Mouse (Mus musculus) myocyte (in vitro differentiated cells): ENCODE results near the gene Nod2. TPM values are rescaled to one million over a fixed set of nuclear protein-coding genes. Genes with fewer than 3 reads are reported as not detected.

Source experiments
- H3K27me3 ChIP-seq: one replicate; pipeline ENCODE4 v1.6.1; 2011; ENCODE audit not compliant: control insufficient read depth, insufficient read depth, insufficient read length
- H3K36me3 ChIP-seq: one replicate; pipeline ENCODE4 v1.6.1; 2011; ENCODE audit not compliant: control insufficient read depth, insufficient read depth
- H3K4me2 ChIP-seq: one replicate; pipeline ENCODE4 v1.6.1; 2011; ENCODE audit warnings: low read depth, control low read depth
- H3K4me3 ChIP-seq: one replicate; pipeline ENCODE4 v1.5.1; 2011; ENCODE audit warnings: mild to moderate bottlenecking, control low read depth, moderate library complexity
- H3K79me2 ChIP-seq: one replicate; pipeline ENCODE4 v1.6.1; 2011; ENCODE audit not compliant: control insufficient read depth, insufficient read depth
- H3ac ChIP-seq: one replicate; pipeline ENCODE4 v1.6.1; 2011; ENCODE audit not compliant: control insufficient read depth, insufficient read length
- CEBPB ChIP-seq: IDR thresholded peaks from 2 replicates; pipeline ENCODE4 v1.6.1; 2011; ENCODE audit warnings: mild to moderate bottlenecking, moderate library complexity; ENCODE audit not compliant: poor library complexity, insufficient read depth, severe bottlenecking
- E2F4 ChIP-seq: IDR thresholded peaks from one replicate; pipeline ENCODE4 v1.6.1; 2011; ENCODE audit warnings: mild to moderate bottlenecking, control low read depth, moderate library complexity; ENCODE audit not compliant: insufficient read depth
- MAX ChIP-seq: IDR thresholded peaks from one replicate; pipeline ENCODE4 v1.6.1; 2011; ENCODE audit warnings: low read depth, mild to moderate bottlenecking, control low read depth
- MYOD1 ChIP-seq, 3 experiments: IDR thresholded peaks; one replicate each; pipeline ENCODE4 v1.6.1; 2011; ENCODE audit warnings: control low read depth in 2 of 3, low read depth in 2 of 3, mild to moderate bottlenecking in 2 of 3, moderate library complexity in 1 of 3; ENCODE audit not compliant: insufficient read length in 2 of 3, control insufficient read depth in 1 of 3
- MYOG ChIP-seq, 3 experiments: IDR thresholded peaks; one replicate each; pipeline ENCODE4 v1.6.1; 2011; ENCODE audit warnings: control low read depth in 2 of 3, low read depth in 2 of 3, mild to moderate bottlenecking in 2 of 3; ENCODE audit not compliant: insufficient read length in 2 of 3, control insufficient read depth in 1 of 3, insufficient read depth in 1 of 3
- POLR2A ChIP-seq: IDR thresholded peaks from one replicate; pipeline ENCODE4 v1.6.1; 2011; ENCODE audit warnings: low read depth, mild to moderate bottlenecking, control low read depth, moderate library complexity; ENCODE audit not compliant: insufficient read length
- POLR2AphosphoS2 ChIP-seq: IDR thresholded peaks from one replicate; pipeline ENCODE4 v1.6.1; 2011; ENCODE audit warnings: low read depth, control low read depth; ENCODE audit not compliant: insufficient read length
- REST ChIP-seq: IDR thresholded peaks from one replicate; pipeline ENCODE4 v1.6.1; 2011; ENCODE audit warnings: mild to moderate bottlenecking, control low read depth, moderate library complexity; ENCODE audit not compliant: insufficient read depth, insufficient read length
- SRF ChIP-seq: IDR thresholded peaks from one replicate; pipeline ENCODE4 v1.6.1; 2011; ENCODE audit warnings: low read depth; ENCODE audit not compliant: control insufficient read depth, insufficient read length
- TCF12 ChIP-seq: IDR thresholded peaks from one replicate; pipeline ENCODE4 v1.6.1; 2011; ENCODE audit warnings: mild to moderate bottlenecking, control low read depth; ENCODE audit not compliant: poor library complexity, insufficient read depth, severe bottlenecking
- TCF3 ChIP-seq: IDR thresholded peaks from one replicate; pipeline ENCODE4 v1.6.1; 2011; ENCODE audit warnings: low read depth, control low read depth; ENCODE audit not compliant: insufficient read length
- USF1 ChIP-seq: IDR thresholded peaks from one replicate; pipeline ENCODE4 v1.6.1; 2011; ENCODE audit warnings: low read depth, mild to moderate bottlenecking, control low read depth, moderate library complexity
- polyA plus RNA-seq: library from polyadenylated mRNA; unstranded; fragments of >200 nt; fragmentation: generic; extraction: Trizol; gene quantifications from one replicate; pipeline ENCODE4 v1.2.1, GENCODE M21; 2012; ENCODE audit warnings: missing spikeins

Nod2 gene
- polyA plus RNA-seq, 1 experiment, result 1.6 TPM

GRCm38 (mm10) chr8:88664121-88664520 is 17.0 kb downstream of the Nod2 start:
- Histone ChIP-seq H3K36me3 (no peaks in the 10 kb centered on the region), H3ac (no peak overlapping the region), H3K4me3 (no peak overlapping the region), H3K27me3 (no peaks in the 10 kb centered on the region), H3K79me2 (no peaks in the 10 kb centered on the region), H3K4me2 (no peak overlapping the region)
- no peak for TF ChIP-seq MYOD1 (IDR thresholded peaks at IDR 0.05; ENCODE audit: control insufficient read depth in 1 of 3, insufficient read length in 2 of 3, low read depth in 2 of 3)
- TF ChIP-seq TCF12, result no peak
- no peak for TF ChIP-seq MYOG (IDR thresholded peaks at IDR 0.05; ENCODE audit: control insufficient read depth in 1 of 3, insufficient read depth in 1 of 3, insufficient read length in 2 of 3, low read depth in 2 of 3)
- TF ChIP-seq CEBPB, result no peak

GRCm38 (mm10) chr8:88664947-88665346 is 17.8 kb downstream of the Nod2 start:
- no peaks in the 10 kb centered on the region for H3K36me3 ChIP-seq
- H3K79me2 ChIP-seq, result no peaks in the 10 kb centered on the region
- H3ac ChIP-seq, result no peak overlapping the region
- TF ChIP-seq CEBPB (no peak), MYOD1 (IDR thresholded peaks at IDR 0.05; ENCODE audit: control insufficient read depth in 1 of 3, insufficient read length in 2 of 3, low read depth in 2 of 3) (no peak), MYOG (IDR thresholded peaks at IDR 0.05; ENCODE audit: control insufficient read depth in 1 of 3, insufficient read depth in 1 of 3, insufficient read length in 2 of 3, low read depth in 2 of 3) (no peak), POLR2A (no peak), POLR2AphosphoS2 (no peak), E2F4 (no peak), MAX (no peak), SRF (no peak)
- no peak overlapping the region for H3K4me3 ChIP-seq
- no peaks in the 10 kb centered on the region for H3K27me3 ChIP-seq
- no peak overlapping the region for H3K4me2 ChIP-seq

- no peak overlapping the region for H3ac ChIP-seq
- H3K36me3 ChIP-seq, result no peaks in the 10 kb centered on the region
- H3K4me3 ChIP-seq, result no peak overlapping the region
- TF ChIP-seq USF1 (no peak), SRF (no peak), TCF3 (no peak), TCF12 (no peak), MAX (no peak), E2F4 (no peak), POLR2AphosphoS2 (no peak), CEBPB (no peak), REST (no peak), POLR2A (no peak)
- no peak overlapping the region for H3K4me2 ChIP-seq
- no peaks in the 10 kb centered on the region for H3K79me2 ChIP-seq
- H3K27me3 ChIP-seq, result no peaks in the 10 kb centered on the region
Measured at GRCm38 (mm10) chr8:88666435-88666834, 19.3 kb downstream of the Nod2 start.

GRCm38 (mm10) chr8:88668400-88669086 is 21.4 kb downstream of the Nod2 start:
- TF ChIP-seq SRF (no peak), MYOG (IDR thresholded peaks at IDR 0.05; ENCODE audit: control insufficient read depth in 1 of 3, insufficient read depth in 1 of 3, insufficient read length in 2 of 3, low read depth in 2 of 3) (peak; percentile 21 to 48 (median 34)), MYOD1 (IDR thresholded peaks at IDR 0.05; ENCODE audit: control insufficient read depth in 1 of 3, insufficient read length in 2 of 3, low read depth in 2 of 3) (peak in 2 of 3 experiments; percentile 7 to 71), TCF12 (no peak), USF1 (no peak), CEBPB (0 out of 2 replicates have a peak, but pooled peaks have one; percentile 17), REST (no peak), POLR2A (no peak)
- Histone ChIP-seq H3K36me3 (no peaks in the 10 kb centered on the region), H3ac (no peak overlapping the region), H3K4me3 (no peak overlapping the region), H3K79me2 (no peaks in the 10 kb centered on the region), H3K27me3 (no peaks in the 10 kb centered on the region), H3K4me2 (peak overlapping the region; percentile 34)

GRCm38 (mm10) chr8:88670782-88671181 is 23.7 kb downstream of the Nod2 start:
- Histone ChIP-seq H3K36me3 (no peaks in the 10 kb centered on the region), H3ac (no peak overlapping the region), H3K27me3 (no peaks in the 10 kb centered on the region), H3K4me2 (no peak overlapping the region), H3K4me3 (no peak overlapping the region), H3K79me2 (no peaks in the 10 kb centered on the region)
- TF ChIP-seq E2F4 (no peak), MYOG (IDR thresholded peaks at IDR 0.05; ENCODE audit: control insufficient read depth in 1 of 3, insufficient read depth in 1 of 3, insufficient read length in 2 of 3, low read depth in 2 of 3) (no peak), MYOD1 (IDR thresholded peaks at IDR 0.05; ENCODE audit: control insufficient read depth in 1 of 3, insufficient read length in 2 of 3, low read depth in 2 of 3) (no peak), TCF12 (no peak)
